Mouse (Mus musculus): ENCODE measurements around the gene Nup62cl. TPM values are rescaled to one million over a fixed set of nuclear protein-coding genes. Genes with fewer than 3 reads are reported as not detected.

Gene Nup62cl
- polyA plus RNA-seq, 1 experiment from 2014 or later, result 8.7 TPM

GRCm38 (mm10) chrX:139997740-139998690, 64.5 kb downstream of the Nup62cl start, which contains the start of gene Rbm41:
Gene Rbm41 (minus strand): TSS chrX:139998595.
- TF ChIP-seq EP300 (IDR thresholded peaks at IDR 0.05) (no peak), CTCF (IDR thresholded peaks at IDR 0.05) (no peak)
- peak within 1 kb of the TSS; percentile 34; the same call in 1 of the 2 replicates for H3K9ac ChIP-seq (replicated peaks; ENCODE audit: low read depth)
- WGBS, result 13% methylated on average over 21 of the region's 25 CpGs
- H3K4me3 ChIP-seq (ENCODE audit: low read depth, low read length), result peak within 1 kb of the TSS; percentile 47
- DNase-seq (ENCODE audit: low spot score), result peak; percentile 60
- peak within 1 kb of the TSS; percentile 68 for H3K27ac ChIP-seq (ENCODE audit: low read length)
- no peaks in the 10 kb centered on the region for H3K4me1 ChIP-seq (ENCODE audit: insufficient read depth, low read depth, low read length)
- H3K27me3 ChIP-seq (replicated peaks; ENCODE audit: insufficient read depth, low read length), result no peaks in the 10 kb centered on the region
- H3K9me3 ChIP-seq (ENCODE audit: low read length), result no peaks in the 10 kb centered on the region
- ATAC-seq, result peak; percentile 86
- H3K36me3 ChIP-seq (ENCODE audit: insufficient read depth, low read length), result 0 out of 2 replicates have a peak, but pooled peaks cover 5% of the 10 kb centered on the region
- peak within 1 kb of the TSS; percentile 42 for H3K4me2 ChIP-seq (replicated peaks; ENCODE audit: low read depth, low read length)

- no peak for ATAC-seq
- 72% methylated on average over 5 of the region's 5 CpGs for WGBS
- no peak overlapping the region for H3K27ac ChIP-seq (ENCODE audit: low read length)
- no peaks in the 10 kb centered on the region for H3K27me3 ChIP-seq (replicated peaks; ENCODE audit: insufficient read depth, low read length)
- no peaks in the 10 kb centered on the region for H3K4me1 ChIP-seq (ENCODE audit: insufficient read depth, low read depth, low read length)
- TF ChIP-seq EP300 (IDR thresholded peaks at IDR 0.05) (no peak), CTCF (IDR thresholded peaks at IDR 0.05) (no peak)
- no peak overlapping the region for H3K4me3 ChIP-seq (ENCODE audit: low read depth, low read length)
- H3K4me2 ChIP-seq (replicated peaks; ENCODE audit: low read depth, low read length), result no peak overlapping the region
- H3K9ac ChIP-seq (replicated peaks; ENCODE audit: low read depth), result no peak overlapping the region
- H3K9me3 ChIP-seq (ENCODE audit: low read length), result no peaks in the 10 kb centered on the region
- DNase-seq (ENCODE audit: low spot score), result no peak
- no peaks in the 10 kb centered on the region for H3K36me3 ChIP-seq (ENCODE audit: insufficient read depth, low read length)
These were observed 80.4 kb downstream of the Nup62cl start for GRCm38 (mm10) chrX:139982115-139982514.

Other genes starting within 250 kb of the Nup62cl start
- 5.0 and 6.4 TPM in 2 replicates for gene Morc4, start 191.0 kb downstream of the Nup62cl start, polyA plus RNA-seq (2015; fragmentation: Nextera tagmentation; extraction: Ambion mirVana)
- gene Rbm41, start 64.1 kb downstream of the Nup62cl start, polyA plus RNA-seq (2015; fragmentation: Nextera tagmentation; extraction: Ambion mirVana), result 2.6 and 2.9 TPM in 2 replicates
- 0.50 and 0.67 TPM in 2 replicates for gene Pih1h3b, start 167 bp upstream of the Nup62cl start, polyA plus RNA-seq (2015; fragmentation: Nextera tagmentation; extraction: Ambion mirVana)

All from lung, postnatal 0 days (tissue).